Mouse (Mus musculus) heart, postnatal 36 days (tissue): ENCODE results near the gene Arpc1b. TPM values are rescaled to one million over a fixed set of nuclear protein-coding genes. Genes with fewer than 3 reads are reported as not detected.

ENCODE experiments used
- DNase-seq, 2 experiments: peaks; one replicate each; pipeline ENCODE4 v3.0.0; 2021 to 2022
- intact Hi-C: fragments of 180-260 bp; cut with DNase I; formaldehyde crosslinking; loops from one replicate; pipeline ENCODE4 v1.15.1; 2025
- total RNA-seq, 2 experiments: library from RNA; stranded (reverse); gene quantifications; 2 replicates each; pipeline ENCODE4 v1.2.3; 2021

Arpc1b gene
- total RNA-seq, 2 experiments from 2014 or later: 71.7 to 84.7 TPM

- intact Hi-C loops: no loop called here
- no peak for DNase-seq
Observed at GRCm38 (mm10) chr5:145147748-145148147, 33.7 kb downstream of the Arpc1b start.

GRCm38 (mm10) chr5:145149294-145149693, 35.3 kb downstream of the Arpc1b start:
- intact Hi-C loops: no loop called here
- no peak for DNase-seq

GRCm38 (mm10) chr5:145152690-145153089, 38.7 kb downstream of the Arpc1b start:
- intact Hi-C loops: no loop called here

GRCm38 (mm10) chr5:145161361-145161760, 47.3 kb downstream of the Arpc1b start:
- no peak for DNase-seq
- intact Hi-C loops: no loop called here

More at GRCm38 (mm10) chr5:145152690-145153089, 38.7 kb downstream of the Arpc1b start:
- no peak for DNase-seq

DNA sequence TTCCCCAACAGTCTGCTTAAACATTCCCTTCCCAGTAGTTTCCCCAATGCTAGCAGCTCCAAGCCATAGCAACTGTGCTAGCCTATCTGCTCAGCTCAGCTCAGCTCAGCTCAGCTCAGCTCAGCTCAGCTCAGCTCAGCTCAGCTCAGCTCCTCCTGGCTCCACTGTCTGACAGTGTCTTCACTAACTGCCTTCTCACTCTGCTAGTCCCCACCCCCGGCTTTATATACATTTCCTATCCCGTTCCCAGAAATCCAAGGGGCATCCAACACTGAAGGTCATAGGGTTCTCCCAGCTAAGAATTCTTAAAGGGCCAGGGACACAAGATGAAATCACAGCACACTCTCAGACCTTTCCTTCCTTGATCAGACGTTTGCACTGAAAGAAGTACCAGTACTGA, 50.7 kb downstream of the Arpc1b start:
- no peak for DNase-seq
- intact Hi-C loops: no loop called here

- intact Hi-C loops: no loop called here
- no peak for DNase-seq
Observed at GRCm38 (mm10) chr5:145165184-145165583, 51.2 kb downstream of the Arpc1b start.

GRCm38 (mm10) chr5:145166536-145167305, 52.7 kb downstream of the Arpc1b start, which contains the start of the genes Ptcd1 and Cpsf4:
TSS of gene Ptcd1 (minus strand) at chr5:145167108.
TSS of gene Cpsf4 (plus strand) at chr5:145167213.
- intact Hi-C loops: loop anchor here (1.0 to 2.0 kb wide), 2 partner anchors 24 to 26 kb away; partner anchors contain the start of genes Bud31 and Pdap1
- DNase-seq: peak; percentile 96 to 99

GRCm38 (mm10) chr5:145167306-145167661, 53.3 kb downstream of the Arpc1b start:
- intact Hi-C loops: loop anchor here (1.0 to 2.0 kb wide), 2 partner anchors 23 to 26 kb away; partner anchors contain the start of genes Bud31 and Pdap1
- no peak for DNase-seq

GRCm38 (mm10) chr5:145178461-145178980, 64.5 kb downstream of the Arpc1b start:
- intact Hi-C loops: no loop called here
- peak in 1 of 2 experiments; percentile 10 for DNase-seq

Other genes with a start within 250 kb of the Arpc1b start
- 10 to 100 TPM; 24.6 to 27.2 TPM for gene Smurf1, start 148.4 kb upstream of the Arpc1b start, total RNA-seq
- gene Gm4871, start 81.5 kb upstream of the Arpc1b start, total RNA-seq: not detected
- not detected for gene 1700018F24Rik, start 71.2 kb upstream of the Arpc1b start, total RNA-seq
- 10 to 100 TPM; 63.4 to 64.3 TPM for gene Arpc1a, start 30.4 kb upstream of the Arpc1b start, total RNA-seq
- gene Kpna7, start 30.2 kb upstream of the Arpc1b start, total RNA-seq: not detected
- 10 to 100 TPM; 39.3 to 45.7 TPM for gene Pdap1, start 26.0 kb downstream of the Arpc1b start, total RNA-seq
- gene Bud31, start 26.1 kb downstream of the Arpc1b start, total RNA-seq: 10 to 100 TPM; 59.5 to 61.1 TPM
- gene Ptcd1, start 52.9 kb downstream of the Arpc1b start, total RNA-seq: 10 to 100 TPM; 28.5 to 42.2 TPM
- gene Cpsf4, start 53.0 kb downstream of the Arpc1b start, total RNA-seq: 10 to 100 TPM; 11.4 to 11.7 TPM
- gene Atp5j2, start 77.8 kb downstream of the Arpc1b start, total RNA-seq: 1,000 to 10,000 TPM; 1,102 to 1,127 TPM
- gene Zkscan14, start 87.7 kb downstream of the Arpc1b start, total RNA-seq: 1 to 10 TPM; 6.5 to 8.5 TPM
- 10 to 100 TPM in 1 of 2 experiments, 1 to 10 TPM in 1; 9.5 to 10.1 TPM for gene Zkscan5, start 90.3 kb downstream of the Arpc1b start, total RNA-seq
- 10 to 100 TPM; 27.7 to 31.3 TPM for gene Zfp655, start 117.5 kb downstream of the Arpc1b start, total RNA-seq
- gene Zscan25, start 166.3 kb downstream of the Arpc1b start, total RNA-seq: 10 to 100 TPM in 1 of 2 experiments, 1 to 10 TPM in 1; 10.0 to 11.1 TPM
- gene Cyp3a57, start 231.1 kb downstream of the Arpc1b start, total RNA-seq: not detected